Mouse (Mus musculus): Measurements from ENCODE around the gene Mrpl45.

DNA sequence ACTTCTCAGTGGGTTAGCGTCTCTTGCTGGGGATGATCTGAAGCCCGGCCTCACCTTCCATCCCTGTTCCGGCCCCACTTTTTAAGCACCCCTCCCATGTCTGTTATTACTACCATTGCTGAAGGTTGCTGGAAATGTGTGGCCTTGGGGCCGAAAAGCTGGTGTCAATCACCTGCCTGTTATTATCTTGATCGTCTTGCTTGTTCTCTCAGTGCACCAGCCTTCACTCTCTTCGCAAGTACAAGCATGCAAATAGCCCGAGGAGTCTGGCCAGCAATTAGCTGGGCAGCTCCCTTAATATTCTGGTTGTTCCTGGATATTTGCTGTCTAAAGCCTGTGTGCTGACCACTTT lies 48.1 kb downstream of the Mrpl45 start:
- no peak for TF ChIP-seq CTCF (IDR thresholded peaks at IDR 0.05; ENCODE audit: extremely low read depth, insufficient read depth, low read length)
- TF ChIP-seq POLR2A (IDR thresholded peaks at IDR 0.05; ENCODE audit: extremely low read depth, insufficient read depth, low read length) = no peak

Data from cortical plate, adult 2 months (tissue).